Mouse (Mus musculus): ENCODE data around the gene Ggnbp2.

DNA sequence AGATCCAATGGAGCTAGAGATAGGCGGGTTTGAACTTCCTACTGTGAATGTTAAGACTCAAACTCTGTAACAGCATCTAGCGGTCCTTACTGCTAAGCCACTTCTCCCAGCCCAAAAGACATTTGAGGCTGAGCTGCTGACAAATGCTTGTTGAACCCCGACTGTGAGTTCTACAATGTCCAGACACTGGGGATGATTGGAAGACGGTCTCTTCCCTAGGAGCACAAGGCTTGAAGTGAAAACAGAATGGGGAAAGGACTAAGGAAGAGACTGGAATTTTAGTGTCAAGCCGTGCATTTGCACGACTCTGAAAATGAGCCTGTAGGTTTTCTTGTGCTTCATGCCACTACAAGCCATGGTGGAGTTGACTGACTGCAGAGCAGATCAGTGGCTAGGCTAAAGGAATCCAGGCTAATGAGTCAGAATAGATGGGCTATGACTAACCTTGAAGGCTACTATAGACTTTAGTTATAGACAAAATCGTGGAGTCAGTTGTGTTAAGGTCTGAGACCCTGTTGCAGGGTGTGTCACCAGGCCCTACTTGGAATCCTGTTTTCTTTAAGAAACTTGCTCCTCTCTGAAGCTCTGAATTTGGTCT is 46.2 kb upstream of the Ggnbp2 start:
- no peak for TF ChIP-seq POLR2A (IDR thresholded peaks at IDR 0.05; ENCODE audit: insufficient read depth, low read depth, low read length)
- TF ChIP-seq CTCF (IDR thresholded peaks at IDR 0.05; ENCODE audit: insufficient read depth, low read depth, low read length): no peak

Data from olfactory bulb, adult 2 months (tissue).